Mouse (Mus musculus) lung, adult 2 months (tissue): ENCODE data around the gene Slc26a10.

Experiments
- CTCF ChIP-seq: fragments of 200-500 bp; IDR thresholded peaks from 2 replicates; pipeline ENCODE4 v1.5.1; 2011; ENCODE audit warnings: mild to moderate bottlenecking, low read length, control low read depth; ENCODE audit not compliant: insufficient read depth
- POLR2A ChIP-seq: fragments of 200-500 bp; IDR thresholded peaks from 2 replicates; pipeline ENCODE4 v1.6.1; 2011; ENCODE audit warnings: low read depth, mild to moderate bottlenecking, control low read depth, low read length, borderline replicate concordance; ENCODE audit errors: extremely low read depth

DNA sequence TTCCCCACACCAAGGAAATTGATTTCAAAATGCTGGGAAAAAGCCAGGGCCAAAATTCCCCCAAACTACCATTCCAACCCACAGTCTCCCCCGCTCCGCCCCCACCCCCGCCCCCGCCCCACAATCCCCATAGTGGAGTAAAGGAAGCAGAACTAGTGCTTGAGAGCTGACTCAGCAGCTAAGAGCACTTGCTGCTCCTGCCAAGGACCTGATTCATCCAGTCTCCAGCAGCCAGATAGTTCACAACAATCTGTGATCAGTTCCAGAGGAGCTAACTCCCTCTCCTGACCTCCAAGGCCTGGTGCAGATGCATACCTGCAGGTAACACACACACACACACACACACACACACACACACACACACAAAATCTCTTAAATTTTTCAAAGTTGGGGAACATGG lies 51.0 kb downstream of the Slc26a10 start:
- TF ChIP-seq POLR2A (no peak), CTCF (no peak)
